Mouse (Mus musculus) C2C12 (cell line): ENCODE measurements at regions not wholly inside any gene's neighbourhood (a gene's known extent, or its start where the extent isn't known, plus 50 kb on each side); places are given as distances from the start of the nearest gene placed in this dataset.
"Not testable (repeated sequence)": the region's sequence is repeated elsewhere in the genome, so short reads cannot be mapped to it uniquely, and the experiment has no call there.

Source experiments
- H3K27me3 ChIP-seq: one replicate; pipeline ENCODE4 v1.6.1; 2011; ENCODE audit not compliant: control insufficient read depth, insufficient read depth, insufficient read length
- H3K36me3 ChIP-seq: one replicate; pipeline ENCODE4 v1.6.1; 2011; ENCODE audit not compliant: control insufficient read depth, insufficient read depth
- H3K4me3 ChIP-seq: one replicate; pipeline ENCODE4 v1.5.1; 2011; ENCODE audit warnings: mild to moderate bottlenecking, control low read depth; ENCODE audit not compliant: poor library complexity, insufficient read depth, severe bottlenecking
- H3K79me2 ChIP-seq: one replicate; pipeline ENCODE4 v1.6.1; 2011; ENCODE audit not compliant: control insufficient read depth, insufficient read depth
- H3K79me3 ChIP-seq: one replicate; pipeline ENCODE4 v1.6.1; 2011; ENCODE audit warnings: low read depth, control low read depth
- H3ac ChIP-seq: one replicate; pipeline ENCODE3; 2011; ENCODE audit warnings: low read depth; ENCODE audit not compliant: control insufficient read depth, insufficient read length
- CEBPB ChIP-seq: IDR thresholded peaks from one replicate; pipeline ENCODE4 v1.6.1; 2011; ENCODE audit warnings: low read depth, mild to moderate bottlenecking, control low read depth, moderate library complexity
- CTCF ChIP-seq: IDR thresholded peaks from one replicate; pipeline ENCODE4 v1.5.1; 2011; ENCODE audit not compliant: control insufficient read depth, insufficient read depth, insufficient read length
- FOSL1 ChIP-seq: IDR thresholded peaks from one replicate; pipeline ENCODE4 v1.8.0; 2011; ENCODE audit warnings: mild to moderate bottlenecking, low read length; ENCODE audit not compliant: poor library complexity, insufficient read depth, severe bottlenecking
- MAX ChIP-seq: IDR thresholded peaks from one replicate; pipeline ENCODE4 v1.6.1; 2011; ENCODE audit warnings: mild to moderate bottlenecking, control low read depth
- MYOD1 ChIP-seq: IDR thresholded peaks from one replicate; pipeline ENCODE4 v1.6.1; 2011; ENCODE audit warnings: low read depth; ENCODE audit not compliant: control insufficient read depth, insufficient read length
- MYOG ChIP-seq: IDR thresholded peaks from one replicate; pipeline ENCODE4 v1.6.1; 2011; ENCODE audit not compliant: control insufficient read depth, insufficient read length; ENCODE audit errors: extremely low read depth
- USF1 ChIP-seq: IDR thresholded peaks from one replicate; pipeline ENCODE4 v1.6.1; 2011; ENCODE audit warnings: low read depth, mild to moderate bottlenecking, control low read depth, moderate library complexity

- Histone ChIP-seq H3K79me2 (no peaks in the 10 kb centered on the region), H3K36me3 (no peaks in the 10 kb centered on the region), H3K27me3 (no peaks in the 10 kb centered on the region), H3K4me3 (peak overlapping the region; percentile 30), H3ac (peak overlapping the region; percentile 44), H3K79me3 (no peaks in the 10 kb centered on the region)
- TF ChIP-seq CEBPB: no peak
These were observed 2591.1 kb downstream of the Gm37988 start for GRCm38 (mm10) chr1:7398678-7399218.

- H3K79me2 ChIP-seq, H3ac ChIP-seq, H3K36me3 ChIP-seq, H3K27me3 ChIP-seq, H3K4me3 ChIP-seq, H3K79me3 ChIP-seq: not testable (repeated sequence)
These were observed 2598.0 kb downstream of the Gm37988 start for GRCm38 (mm10) chr1:7405651-7406050.

- Histone ChIP-seq H3K79me3 (no peaks in the 10 kb centered on the region), H3K36me3 (no peaks in the 10 kb centered on the region), H3ac (no peak overlapping the region), H3K27me3 (no peaks in the 10 kb centered on the region), H3K79me2 (no peaks in the 10 kb centered on the region), H3K4me3 (no peak overlapping the region)
- no peak for TF ChIP-seq MYOD1
- TF ChIP-seq FOSL1: no peak
- TF ChIP-seq CEBPB: no peak
- no peak for TF ChIP-seq MYOG
- TF ChIP-seq MAX: no peak
- TF ChIP-seq USF1: no peak
- TF ChIP-seq CTCF: no peak
These were observed 2606.8 kb downstream of the Gm37988 start for GRCm38 (mm10) chr1:7414444-7414843.

- Histone ChIP-seq H3K27me3 (no peaks in the 10 kb centered on the region), H3ac (no peak overlapping the region), H3K79me3 (no peaks in the 10 kb centered on the region), H3K36me3 (no peaks in the 10 kb centered on the region), H3K4me3 (no peak overlapping the region), H3K79me2 (no peaks in the 10 kb centered on the region)
- TF ChIP-seq USF1: no peak
These were observed 2644.0 kb downstream of the Gm37988 start for GRCm38 (mm10) chr1:7451660-7452155.

- Histone ChIP-seq H3ac (no peak overlapping the region), H3K4me3 (no peak overlapping the region), H3K79me2 (no peaks in the 10 kb centered on the region), H3K36me3 (no peaks in the 10 kb centered on the region), H3K79me3 (no peaks in the 10 kb centered on the region), H3K27me3 (no peaks in the 10 kb centered on the region)
- TF ChIP-seq FOSL1 (no peak), CTCF (no peak), MYOD1 (no peak), MYOG (no peak), MAX (no peak), CEBPB (no peak), USF1 (no peak)
These were observed 2647.2 kb downstream of the Gm37988 start for GRCm38 (mm10) chr1:7454931-7455330.

- H3K79me3 ChIP-seq: no peaks in the 10 kb centered on the region
- no peaks in the 10 kb centered on the region for H3K27me3 ChIP-seq
- no peak overlapping the region for H3ac ChIP-seq
- TF ChIP-seq USF1 (no peak), MAX (no peak), MYOG (no peak), CTCF (no peak), MYOD1 (no peak), FOSL1 (no peak), CEBPB (no peak)
- H3K79me2 ChIP-seq: no peaks in the 10 kb centered on the region
- H3K36me3 ChIP-seq: no peaks in the 10 kb centered on the region
- no peak overlapping the region for H3K4me3 ChIP-seq
These were observed 2650.2 kb downstream of the Gm37988 start for GRCm38 (mm10) chr1:7457895-7458294.

GRCm38 (mm10) chr1:7494096-7494495 lies 2686.4 kb downstream of the Gm37988 start:
- H3K79me2 ChIP-seq: no peaks in the 10 kb centered on the region
- no peaks in the 10 kb centered on the region for H3K27me3 ChIP-seq
- no peaks in the 10 kb centered on the region for H3K79me3 ChIP-seq
- no peak overlapping the region for H3ac ChIP-seq
- H3K4me3 ChIP-seq: no peak overlapping the region
- H3K36me3 ChIP-seq: no peaks in the 10 kb centered on the region
- TF ChIP-seq MYOG (no peak), MAX (no peak), USF1 (no peak), MYOD1 (no peak), CEBPB (no peak), CTCF (no peak), FOSL1 (no peak)
